Mouse (Mus musculus): ENCODE data around the gene Eif1b.

The Eif1b gene

GRCm38 (mm10) chr9:120492010-120492399 lies at the start of gene Eif1b:
TSS of gene Eif1b (plus strand) at chr9:120492232.
- peak in 1 of 2 experiments; percentile 22 for DNase-seq (ENCODE audit: low spot score in 2 of 2)

GRCm38 (mm10) chr9:120444642-120445041 lies 47.4 kb upstream of the Eif1b start:
- DNase-seq (ENCODE audit: low spot score in 2 of 2), result no peak

GRCm38 (mm10) chr9:120449696-120450329 lies 42.2 kb upstream of the Eif1b start:
- DNase-seq (ENCODE audit: low spot score in 2 of 2), result no peak

GRCm38 (mm10) chr9:120455768-120456655 lies 36.0 kb upstream of the Eif1b start:
- no peak for DNase-seq (ENCODE audit: low spot score in 2 of 2)

- DNase-seq (ENCODE audit: low spot score in 2 of 2), result no peak
Measured at GRCm38 (mm10) chr9:120470431-120470830, 21.6 kb upstream of the Eif1b start.

- no peak for DNase-seq (ENCODE audit: low spot score in 2 of 2)
Measured at GRCm38 (mm10) chr9:120481644-120482043, 10.4 kb upstream of the Eif1b start.

GRCm38 (mm10) chr9:120482382-120482781 lies 9.7 kb upstream of the Eif1b start:
- DNase-seq (ENCODE audit: low spot score in 2 of 2), result no peak

- no peak for DNase-seq (ENCODE audit: low spot score in 2 of 2)
Measured at GRCm38 (mm10) chr9:120483101-120483500, 8.9 kb upstream of the Eif1b start.

- no peak for DNase-seq (ENCODE audit: low spot score in 2 of 2)
Measured at GRCm38 (mm10) chr9:120487076-120487475, 5.0 kb upstream of the Eif1b start.

GRCm38 (mm10) chr9:120491509-120491908 lies 523 bp upstream of the Eif1b start:
- DNase-seq (ENCODE audit: low spot score in 2 of 2), result no peak

- DNase-seq (ENCODE audit: low spot score in 2 of 2), result peak; percentile 65 to 78
Measured at GRCm38 (mm10) chr9:120492400-120493351, 644 bp downstream of the Eif1b start.

GRCm38 (mm10) chr9:120493781-120494180 lies 1.7 kb downstream of the Eif1b start:
- DNase-seq (ENCODE audit: low spot score in 2 of 2), result no peak

GRCm38 (mm10) chr9:120496691-120497090 lies 4.7 kb downstream of the Eif1b start:
- peak; percentile 44 to 69 for DNase-seq (ENCODE audit: low spot score in 2 of 2)

- no peak for DNase-seq (ENCODE audit: low spot score in 2 of 2)
Measured at GRCm38 (mm10) chr9:120497983-120498382, 6.0 kb downstream of the Eif1b start.

GRCm38 (mm10) chr9:120501191-120501902 lies 9.3 kb downstream of the Eif1b start:
- DNase-seq (ENCODE audit: low spot score in 2 of 2), result no peak

GRCm38 (mm10) chr9:120502013-120502412 lies 10.0 kb downstream of the Eif1b start:
- peak; percentile 61 to 69 for DNase-seq (ENCODE audit: low spot score in 2 of 2)

GRCm38 (mm10) chr9:120504423-120504822 lies 12.4 kb downstream of the Eif1b start:
- no peak for DNase-seq (ENCODE audit: low spot score in 2 of 2)

GRCm38 (mm10) chr9:120511781-120512180 lies 19.7 kb downstream of the Eif1b start:
- DNase-seq (ENCODE audit: low spot score in 2 of 2), result no peak

- no peak for DNase-seq (ENCODE audit: low spot score in 2 of 2)
Measured at GRCm38 (mm10) chr9:120516720-120517119, 24.7 kb downstream of the Eif1b start.

- no peak for DNase-seq (ENCODE audit: low spot score in 2 of 2)
Measured at GRCm38 (mm10) chr9:120518946-120519345, 26.9 kb downstream of the Eif1b start.

GRCm38 (mm10) chr9:120519469-120520125 lies 27.6 kb downstream of the Eif1b start:
- no peak for DNase-seq (ENCODE audit: low spot score in 2 of 2)

Data from urinary bladder, postnatal 36 days (tissue).